Mouse (Mus musculus): ENCODE results near the gene Itln1.

DNA sequence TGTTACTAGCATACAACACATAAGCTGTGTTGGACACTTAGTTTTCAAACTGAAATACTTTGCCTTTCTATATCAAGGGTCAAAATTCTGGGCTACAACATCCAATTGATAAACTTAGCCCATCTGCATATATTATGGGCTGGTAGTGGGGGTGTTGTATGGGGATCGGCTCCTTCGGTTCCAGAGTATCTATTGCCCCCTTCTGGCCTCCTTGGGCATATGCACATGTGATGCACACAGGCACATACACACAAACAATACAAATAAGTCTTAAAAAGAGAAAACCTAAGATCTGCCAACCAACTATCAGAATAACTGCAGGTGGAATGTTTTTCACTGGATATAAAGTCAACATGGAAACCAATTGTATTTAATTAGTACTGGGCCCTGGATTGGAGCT, 21.9 kb downstream of the Itln1 start:
- TF ChIP-seq CTCF (IDR thresholded peaks at IDR 0.05; ENCODE audit: borderline replicate concordance, extremely low read depth, insufficient read depth, insufficient read length): no peak
- TF ChIP-seq POLR2A (IDR thresholded peaks at IDR 0.05; ENCODE audit: borderline replicate concordance, extremely low read depth, insufficient read depth, insufficient read length, poor library complexity, severe bottlenecking): no peak
